Mouse (Mus musculus) lung, embryonic 14.5 days (tissue): Measurements from ENCODE around the gene Gm7075. TPM values are rescaled to one million over a fixed set of nuclear protein-coding genes. Genes with fewer than 3 reads are reported as not detected.
A peak's percentile ranks its signal among the peaks of the same experiment; 100 is the strongest.
"Not testable (repeated sequence)": the region's sequence is repeated elsewhere in the genome, so short reads cannot be mapped to it uniquely, and the experiment has no call there.

Source experiments
- ATAC-seq: fragments of 200-750 bp; cut with Nextera tagmentation; 2 replicates; pipeline ENCODE4 v1.8.0; 2017; ENCODE audit warnings: mild to moderate bottlenecking, moderate TSS enrichment, moderate library complexity; ENCODE audit not compliant: insufficient read depth
- DNase-seq: peaks from one replicate; pipeline ENCODE4 v3.0.0-alpha.2; 2015
- H3K27ac ChIP-seq: fragments of 300-500 bp; sonication (generic); 2 replicates; pipeline ENCODE4 v1.5.1; 2014; ENCODE audit warnings: low read depth, mild to moderate bottlenecking, moderate library complexity
- H3K27me3 ChIP-seq: fragments of 300-500 bp; sonication (generic); 2 replicates; pipeline ENCODE4 v1.6.1; 2014; ENCODE audit warnings: low read length, control low read depth; ENCODE audit not compliant: insufficient read depth
- H3K36me3 ChIP-seq: fragments of 300-500 bp; sonication (generic); 2 replicates; pipeline ENCODE4 v1.6.1; 2014; ENCODE audit warnings: control low read depth; ENCODE audit not compliant: insufficient read depth
- H3K4me1 ChIP-seq: fragments of 300-500 bp; sonication (generic); 2 replicates; pipeline ENCODE4 v1.6.1; 2014; ENCODE audit warnings: antibody characterized with exemption, control low read depth; ENCODE audit not compliant: insufficient read depth
- H3K4me2 ChIP-seq: fragments of 300-500 bp; sonication (generic); 2 replicates; pipeline ENCODE4 v1.6.1; 2014; ENCODE audit warnings: mild to moderate bottlenecking
- H3K4me3 ChIP-seq: fragments of 300-500 bp; sonication (generic); 2 replicates; pipeline ENCODE4 v1.5.1; 2014; ENCODE audit warnings: low read depth, low read length
- H3K9ac ChIP-seq: fragments of 300-500 bp; sonication (generic); 2 replicates; pipeline ENCODE4 v1.6.1; 2014
- H3K9me3 ChIP-seq: fragments of 300-500 bp; sonication (generic); 2 replicates; pipeline ENCODE4 v1.6.1; 2016; ENCODE audit warnings: low read depth, low read length, control low read depth
- CTCF ChIP-seq: IDR thresholded peaks from 2 replicates; pipeline ENCODE4 v1.5.1; 2016; ENCODE audit warnings: antibody characterized with exemption, low read depth
- WGBS: fragments of 180-500 bp; shearing (Covaris S2); extraction: QIAGEN DNeasy Blood & Tissue Kit; methylation state at CpG from one replicate; pipeline ENCODE4 v1.1.7; 2014; 5-methylcytosine and 5-hydroxymethylcytosine counted together
- polyA plus RNA-seq: library from polyadenylated mRNA; unstranded; fragments of >200 nt; fragmentation: Nextera tagmentation; extraction: Ambion mirVana; gene quantifications from 2 replicates; pipeline ENCODE4 v1.2.1, GENCODE M21; 2014

The Gm7075 gene
- polyA plus RNA-seq, 1 experiment from 2014 or later = not detected

GRCm38 (mm10) chr10:63415850-63416249 is 5.7 kb downstream of the Gm7075 start:
- TF ChIP-seq CTCF = no peak

GRCm38 (mm10) chr10:63415287-63415686 is 6.3 kb downstream of the Gm7075 start:
- 34% methylated on average over 7 of the region's 7 CpGs for WGBS
- H3K4me2 ChIP-seq = no peak overlapping the region; the same call in 1 of the 2 replicates
- H3K27me3 ChIP-seq = no peaks in the 10 kb centered on the region
- no peak overlapping the region for H3K9ac ChIP-seq
- H3K9me3 ChIP-seq = no peaks in the 10 kb centered on the region
- no peaks in the 10 kb centered on the region for H3K4me1 ChIP-seq
- DNase-seq (no peak), ATAC-seq (no peak)
- H3K27ac ChIP-seq = no peak overlapping the region
- TF ChIP-seq CTCF = no peak
- H3K36me3 ChIP-seq = no peaks in the 10 kb centered on the region
- H3K4me3 ChIP-seq = no peak overlapping the region

More at GRCm38 (mm10) chr10:63415850-63416249, 5.7 kb downstream of the Gm7075 start:
- Histone ChIP-seq H3K4me3 (no peak overlapping the region), H3K4me2 (peak overlapping the region; percentile 46), H3K27me3 (no peaks in the 10 kb centered on the region), H3K9me3 (no peaks in the 10 kb centered on the region), H3K4me1 (no peaks in the 10 kb centered on the region), H3K27ac (no peak overlapping the region), H3K9ac (no peak overlapping the region), H3K36me3 (no peaks in the 10 kb centered on the region)
- ATAC-seq = peak; percentile 38; the same call in 1 of the 2 replicates
- 35% methylated on average over 7 of the region's 7 CpGs for WGBS
- DNase-seq = peak; percentile 17

GRCm38 (mm10) chr10:63412756-63413155 is 8.8 kb downstream of the Gm7075 start:
- TF ChIP-seq CTCF = no peak
- no peak overlapping the region for H3K9ac ChIP-seq
- no peaks in the 10 kb centered on the region for H3K36me3 ChIP-seq
- ATAC-seq = no peak
- DNase-seq = no peak
- no peaks in the 10 kb centered on the region for H3K27me3 ChIP-seq
- no peaks in the 10 kb centered on the region for H3K9me3 ChIP-seq
- H3K4me3 ChIP-seq = no peak overlapping the region
- H3K27ac ChIP-seq = no peak overlapping the region
- no peak overlapping the region for H3K4me2 ChIP-seq
- H3K4me1 ChIP-seq = no peaks in the 10 kb centered on the region
- 82% methylated on average over 17 of the region's 17 CpGs for WGBS

- not testable (repeated sequence) for ATAC-seq, DNase-seq
These were observed 9.9 kb downstream of the Gm7075 start for GRCm38 (mm10) chr10:63411674-63412073.

GRCm38 (mm10) chr10:63410162-63410956 is 11.2 kb downstream of the Gm7075 start:
- Histone ChIP-seq H3K36me3 (no peaks in the 10 kb centered on the region), H3K9ac (no peak overlapping the region), H3K4me1 (no peaks in the 10 kb centered on the region), H3K9me3 (no peaks in the 10 kb centered on the region), H3K4me2 (no peak overlapping the region), H3K27ac (no peak overlapping the region), H3K4me3 (no peak overlapping the region), H3K27me3 (no peaks in the 10 kb centered on the region)
- 55% methylated on average over 16 of the region's 16 CpGs for WGBS
- DNase-seq (no peak), ATAC-seq (no peak)
- no peak for TF ChIP-seq CTCF

More at GRCm38 (mm10) chr10:63411674-63412073, 9.9 kb downstream of the Gm7075 start:
- WGBS = 94% methylated on average over 4 of the region's 7 CpGs
- H3K9ac ChIP-seq, H3K4me1 ChIP-seq, H3K4me2 ChIP-seq, H3K27me3 ChIP-seq, H3K27ac ChIP-seq, H3K4me3 ChIP-seq, H3K9me3 ChIP-seq, H3K36me3 ChIP-seq: not testable (repeated sequence)

- TF ChIP-seq CTCF = no peak
- no peak overlapping the region for H3K9ac ChIP-seq
- no peak for ATAC-seq
These were observed 18.0 kb downstream of the Gm7075 start for GRCm38 (mm10) chr10:63403636-63404035.

GRCm38 (mm10) chr10:63402731-63403504 is 18.7 kb downstream of the Gm7075 start:
- no peak for ATAC-seq
- Histone ChIP-seq H3K4me3 (no peak overlapping the region), H3K4me1 (no peaks in the 10 kb centered on the region), H3K9me3 (no peaks in the 10 kb centered on the region), H3K27me3 (no peaks in the 10 kb centered on the region), H3K27ac (no peak overlapping the region), H3K4me2 (no peak overlapping the region), H3K36me3 (no peaks in the 10 kb centered on the region), H3K9ac (no peak overlapping the region)
- WGBS = 76% methylated on average over 5 of the region's 5 CpGs
- no peak for DNase-seq
- TF ChIP-seq CTCF = no peak

More at GRCm38 (mm10) chr10:63403636-63404035, 18.0 kb downstream of the Gm7075 start:
- no peak overlapping the region for H3K4me3 ChIP-seq
- H3K4me1 ChIP-seq = no peaks in the 10 kb centered on the region
- H3K9me3 ChIP-seq = no peaks in the 10 kb centered on the region
- H3K36me3 ChIP-seq = no peaks in the 10 kb centered on the region
- H3K27ac ChIP-seq = no peak overlapping the region
- H3K27me3 ChIP-seq = no peaks in the 10 kb centered on the region
- DNase-seq = no peak
- no peak overlapping the region for H3K4me2 ChIP-seq
- 72% methylated on average over 2 of the region's 2 CpGs for WGBS
